Mouse (Mus musculus) adipocyte (in vitro differentiated cells): ENCODE results near the gene Commd9.

Experiments
- DNase-seq: peaks from one replicate; pipeline ENCODE4 v3.0.0-alpha.2; 2016; ENCODE audit warnings: low spot score

The Commd9 gene

GRCm38 (mm10) chr2:101909326-101910080, 23.5 kb downstream of the Commd9 start:
- no peak for DNase-seq

GRCm38 (mm10) chr2:101918518-101918917, 32.5 kb downstream of the Commd9 start:
- no peak for DNase-seq

GRCm38 (mm10) chr2:101920136-101920554, 34.1 kb downstream of the Commd9 start:
- DNase-seq, result no peak

- no peak for DNase-seq
Measured at GRCm38 (mm10) chr2:101922302-101922701, 36.3 kb downstream of the Commd9 start.

- DNase-seq, result no peak
Measured at GRCm38 (mm10) chr2:101923181-101923580, 37.1 kb downstream of the Commd9 start.

GRCm38 (mm10) chr2:101925183-101925582, 39.1 kb downstream of the Commd9 start:
- DNase-seq, result no peak

- no peak for DNase-seq
Measured at GRCm38 (mm10) chr2:101925591-101926188, 39.6 kb downstream of the Commd9 start.

- DNase-seq, result no peak
Measured at GRCm38 (mm10) chr2:101932169-101932936, 46.3 kb downstream of the Commd9 start.

- DNase-seq, result no peak
Measured at GRCm38 (mm10) chr2:101933301-101933700, 47.3 kb downstream of the Commd9 start.

GRCm38 (mm10) chr2:101935006-101935405, 49.0 kb downstream of the Commd9 start:
- DNase-seq, result no peak

- no peak for DNase-seq
Measured at GRCm38 (mm10) chr2:101950716-101951520, 64.9 kb downstream of the Commd9 start.
